Mouse (Mus musculus) CH12.LX (cell line): ENCODE data around the gene Rbm15b. TPM values are rescaled to one million over a fixed set of nuclear protein-coding genes. Genes with fewer than 3 reads are reported as not detected.

Source experiments
- DNase-seq: peaks from one replicate; pipeline ENCODE4 v3.0.0-alpha.2; 2013; ENCODE audit errors: extremely low read depth
- H3K27ac ChIP-seq: 2 replicates; pipeline ENCODE4 v1.5.1; 2012; ENCODE audit warnings: low read depth, mild to moderate bottlenecking, control low read depth, moderate library complexity; ENCODE audit not compliant: insufficient read depth
- H3K27me3 ChIP-seq: replicated peaks from 2 replicates; pipeline ENCODE3; 2012; ENCODE audit warnings: inconsistent platforms
- H3K36me3 ChIP-seq, 2 experiments: replicated peaks in 1 of 2; 2 replicates each; pipeline versions ENCODE3 to v1.6.1; 2012; ENCODE audit warnings: inconsistent platforms in 1 of 2, low read length in 1 of 2, mild to moderate bottlenecking in 1 of 2, mixed read lengths in 1 of 2, moderate library complexity in 1 of 2; ENCODE audit not compliant: control insufficient read depth in 1 of 2, insufficient read depth in 1 of 2
- H3K4me1 ChIP-seq, 2 experiments: 2 replicates each; pipeline ENCODE4 v1.6.1; 2012; ENCODE audit warnings: inconsistent platforms in 1 of 2, moderate library complexity in 1 of 2; ENCODE audit not compliant: insufficient read depth in 2 of 2, control insufficient read depth in 1 of 2
- H3K4me2 ChIP-seq: 2 replicates; pipeline ENCODE4 v1.6.1; 2012; ENCODE audit warnings: low read depth, mild to moderate bottlenecking, control low read depth; ENCODE audit not compliant: poor library complexity, insufficient read depth, severe bottlenecking
- H3K4me3 ChIP-seq, 3 experiments: fragments of 150-350 bp in 1 of 3; sonication (generic) in 1 of 3; replicated peaks in 1 of 3; 2 replicates each; pipeline versions ENCODE3 to v1.5.1; 2011 to 2012; ENCODE audit warnings: low read depth in 2 of 3, low read length in 2 of 3, mild to moderate bottlenecking in 2 of 3, moderate library complexity in 2 of 3, control low read depth in 1 of 3, improper control_type of control experiment in 1 of 3, inconsistent platforms in 1 of 3, mixed read lengths in 1 of 3; ENCODE audit not compliant: poor library complexity in 1 of 3
- H3K79me2 ChIP-seq: replicated peaks from 2 replicates; pipeline ENCODE4 v1.6.1; 2012; ENCODE audit warnings: mild to moderate bottlenecking, moderate library complexity; ENCODE audit not compliant: control insufficient read depth, poor library complexity, insufficient read depth, severe bottlenecking; ENCODE audit errors: extremely low read depth
- H3K9ac ChIP-seq: 2 replicates; pipeline ENCODE4 v1.6.1; 2012; ENCODE audit warnings: low read depth, mild to moderate bottlenecking, control low read depth, moderate library complexity; ENCODE audit not compliant: insufficient read depth
- H3K9me3 ChIP-seq: replicated peaks from 2 replicates; pipeline ENCODE3; 2012; ENCODE audit warnings: low read length, inconsistent platforms, mixed read lengths
- CHD1 ChIP-seq: IDR thresholded peaks from 2 replicates; pipeline ENCODE4 v1.6.1; 2012; ENCODE audit warnings: low read depth, low read length, improper control_type of control experiment, inconsistent platforms
- CTCF ChIP-seq, 2 experiments: IDR thresholded peaks in 1 of 2; conservative IDR thresholded peaks in 1 of 2; 2 replicates each; pipeline ENCODE4 v1.5.1; 2011 to 2012; ENCODE audit warnings: low read depth in 2 of 2, low read length in 2 of 2, improper control_type of control experiment in 1 of 2, inconsistent platforms in 1 of 2, mild to moderate bottlenecking in 1 of 2, moderate library complexity in 1 of 2
- E2F4 ChIP-seq: IDR thresholded peaks from 2 replicates; pipeline ENCODE4 v1.6.1; 2011; ENCODE audit warnings: low read depth, low read length, improper control_type of control experiment; ENCODE audit not compliant: insufficient replicate concordance
- ETS1 ChIP-seq: conservative IDR thresholded peaks from 2 replicates; pipeline ENCODE4 v1.6.1; 2012; ENCODE audit warnings: low read depth, mild to moderate bottlenecking, inconsistent platforms, low read length, improper control_type of control experiment, moderate library complexity
- GABPA ChIP-seq: IDR thresholded peaks from 2 replicates; pipeline ENCODE4 v1.6.1; 2012; ENCODE audit warnings: low read depth, low read length, improper control_type of control experiment, inconsistent platforms; ENCODE audit not compliant: insufficient replicate concordance
- HCFC1 ChIP-seq: IDR thresholded peaks from 2 replicates; pipeline ENCODE4 v1.6.1; 2012; ENCODE audit warnings: low read depth, mild to moderate bottlenecking, inconsistent platforms, low read length, improper control_type of control experiment
- KAT2A ChIP-seq: IDR thresholded peaks from 2 replicates; pipeline ENCODE4 v1.6.1; 2012; ENCODE audit warnings: low read length, improper control_type of control experiment, inconsistent platforms; ENCODE audit not compliant: insufficient replicate concordance
- MAFK ChIP-seq: IDR thresholded peaks from 2 replicates; pipeline ENCODE4 v1.6.1; 2011; ENCODE audit warnings: low read length, improper control_type of control experiment; ENCODE audit not compliant: insufficient replicate concordance
- MAZ ChIP-seq: IDR thresholded peaks from 2 replicates; pipeline ENCODE4 v1.6.1; 2012; ENCODE audit warnings: low read depth, mild to moderate bottlenecking, inconsistent platforms, low read length, improper control_type of control experiment, moderate library complexity
- MEF2A ChIP-seq: IDR thresholded peaks from 2 replicates; pipeline ENCODE4 v1.6.1; 2014; ENCODE audit warnings: low read depth, mild to moderate bottlenecking, inconsistent platforms, low read length, improper control_type of control experiment, borderline replicate concordance
- MXI1 ChIP-seq: IDR thresholded peaks from 2 replicates; pipeline ENCODE4 v1.6.1; 2011; ENCODE audit warnings: mild to moderate bottlenecking, low read depth, low read length, improper control_type of control experiment
- MYC ChIP-seq: IDR thresholded peaks from 2 replicates; pipeline ENCODE4 v1.6.1; 2011; ENCODE audit warnings: low read depth, mild to moderate bottlenecking, improper control_type of control experiment, low read length
- NRF1 ChIP-seq: IDR thresholded peaks from 2 replicates; pipeline ENCODE4 v1.6.1; 2014; ENCODE audit warnings: low read depth, mild to moderate bottlenecking, inconsistent platforms, low read length, improper control_type of control experiment, moderate library complexity
- PAX5 ChIP-seq: IDR thresholded peaks from 2 replicates; pipeline ENCODE4 v1.6.1; 2012; ENCODE audit warnings: low read length, inconsistent platforms, mixed read lengths
- POLR2AphosphoS2 ChIP-seq: IDR thresholded peaks from 2 replicates; pipeline ENCODE4 v1.6.1; 2011; ENCODE audit warnings: low read depth, low read length, improper control_type of control experiment
- RCOR1 ChIP-seq: conservative IDR thresholded peaks from 2 replicates; pipeline ENCODE4 v1.6.1; 2012; ENCODE audit warnings: low read depth, mild to moderate bottlenecking, inconsistent platforms, low read length, improper control_type of control experiment
- TBP ChIP-seq: conservative IDR thresholded peaks from 2 replicates; pipeline ENCODE4 v1.6.1; 2011; ENCODE audit warnings: low read depth, low read length, improper control_type of control experiment
- UBTF ChIP-seq: IDR thresholded peaks from 2 replicates; pipeline ENCODE4 v1.6.1; 2012; ENCODE audit warnings: low read depth, mild to moderate bottlenecking, inconsistent platforms, low read length, improper control_type of control experiment, moderate library complexity
- USF2 ChIP-seq: conservative IDR thresholded peaks from 2 replicates; pipeline ENCODE4 v1.6.1; 2011; ENCODE audit warnings: low read depth, low read length, improper control_type of control experiment
- ZKSCAN1 ChIP-seq: IDR thresholded peaks from 2 replicates; pipeline ENCODE4 v1.6.1; 2012; ENCODE audit warnings: low read depth, inconsistent platforms, low read length, improper control_type of control experiment, borderline replicate concordance
- ZMIZ1 ChIP-seq: IDR thresholded peaks from 2 replicates; pipeline ENCODE4 v1.6.1; 2012; ENCODE audit warnings: low read depth, mild to moderate bottlenecking, inconsistent platforms, low read length, improper control_type of control experiment
- dilution Hi-C: fragments of 300-500 bp; cut with MboI; formaldehyde crosslinking; loops from 2 replicates; pipeline ENCODE4 v1.14.3; 2020; ENCODE audit warnings: low sequenced_read_pairs; ENCODE audit not compliant: extremely low pct_unique_long_range_greater_than_20kb, extremely low pct_ligation_motif_present
- in situ Hi-C: fragments of 300-500 bp; cut with MboI; formaldehyde crosslinking; loops from 3 replicates; pipeline ENCODE4 v1.14.3; 2019; ENCODE audit warnings: low sequenced_read_pairs, low pct_ligation_motif_present, low pct_unique_long_range_greater_than_20kb, mixed read lengths
- polyA plus RNA-seq: library from polyadenylated mRNA; unstranded; fragments of >175 nt; gene quantifications from 2 replicates; pipeline ENCODE4 v1.2.1, GENCODE M21; 2012; ENCODE audit warnings: low read depth; ENCODE audit not compliant: insufficient read length
- total RNA-seq, 2 experiments: library from RNA; depleted of rRNA; stranded (reverse); fragments of 300-350 nt in 1 of 2; fragments of >200 nt in 1 of 2; gene quantifications; 2 replicates each; pipeline ENCODE4 v1.2.3; 2012 to 2014

Rbm15b gene
- total and polyA plus RNA-seq, 3 experiments = 11.4 to 19.5 (median 17.4) TPM

GRCm38 (mm10) chr9:106886828-106887702 lies at the start of gene Rbm15b (continued):
- peak; percentile 78; the same call in 1 of the 2 replicates for TF ChIP-seq MEF2A

- no peak overlapping the region for H3K9ac ChIP-seq
- H3K27ac ChIP-seq = no peak overlapping the region
- in situ Hi-C loops = loop anchor here (25.0 kb wide), 1 partner anchor 552 kb away; no protein-coding TSS in a partner anchor
- dilution Hi-C loops = no loop called here
- H3K36me3 ChIP-seq = no peaks in the 10 kb centered on the region
- H3K4me3 ChIP-seq = no peak overlapping the region
- H3K27me3 ChIP-seq = peaks cover 41% of the 10 kb centered on the region
- no peak for TF ChIP-seq POLR2AphosphoS2
- TF ChIP-seq ZKSCAN1 = no peak
- no peak for TF ChIP-seq CTCF (conservative IDR thresholded peaks at IDR 0.05 in 1 of 2, IDR thresholded peaks at IDR 0.05 in 1 of 2; ENCODE audit: low read depth in 2 of 2, low read length in 2 of 2)
- TF ChIP-seq HCFC1 = no peak
- TF ChIP-seq MAZ = no peak
- no peak for TF ChIP-seq RCOR1
- TF ChIP-seq PAX5 = no peak
- TF ChIP-seq ETS1 = no peak
- TF ChIP-seq TBP = no peak
- no peak for TF ChIP-seq ZMIZ1
- TF ChIP-seq MXI1 = no peak
- no peak for TF ChIP-seq NRF1
- TF ChIP-seq USF2 = no peak
- no peak for TF ChIP-seq UBTF
- TF ChIP-seq KAT2A = no peak
- TF ChIP-seq CHD1 = no peak
- DNase-seq = no peak
- H3K9me3 ChIP-seq = peaks cover 3% of the 10 kb centered on the region
- H3K4me1 ChIP-seq = peaks cover 2 to 5% of the 10 kb centered on the region in 2 experiments; a peak in 2 of 4 replicates
- H3K79me2 ChIP-seq = no peaks in the 10 kb centered on the region
- H3K4me2 ChIP-seq = no peak overlapping the region
Measured at GRCm38 (mm10) chr9:106934998-106935397, 47.8 kb upstream of the Rbm15b start.

GRCm38 (mm10) chr9:106914878-106915277 lies 27.6 kb upstream of the Rbm15b start:
- in situ Hi-C loops = no loop called here
- Histone ChIP-seq H3K4me1 (no peaks in the 10 kb centered on the region), H3K4me2 (no peak overlapping the region), H3K4me3 (no peak overlapping the region), H3K27ac (no peak overlapping the region), H3K27me3 (peaks cover 30% of the 10 kb centered on the region), H3K9ac (no peak overlapping the region), H3K36me3 (no peaks in the 10 kb centered on the region), H3K9me3 (no peaks in the 10 kb centered on the region), H3K79me2 (no peaks in the 10 kb centered on the region)
- DNase-seq = no peak
- dilution Hi-C loops = no loop called here
- TF ChIP-seq KAT2A (no peak), MAFK (no peak), MYC (no peak), GABPA (no peak), POLR2AphosphoS2 (no peak), E2F4 (no peak)
